Comparison of ENCODE assay signal across 8 mouse cellular contexts in the genomic region with DNA sequence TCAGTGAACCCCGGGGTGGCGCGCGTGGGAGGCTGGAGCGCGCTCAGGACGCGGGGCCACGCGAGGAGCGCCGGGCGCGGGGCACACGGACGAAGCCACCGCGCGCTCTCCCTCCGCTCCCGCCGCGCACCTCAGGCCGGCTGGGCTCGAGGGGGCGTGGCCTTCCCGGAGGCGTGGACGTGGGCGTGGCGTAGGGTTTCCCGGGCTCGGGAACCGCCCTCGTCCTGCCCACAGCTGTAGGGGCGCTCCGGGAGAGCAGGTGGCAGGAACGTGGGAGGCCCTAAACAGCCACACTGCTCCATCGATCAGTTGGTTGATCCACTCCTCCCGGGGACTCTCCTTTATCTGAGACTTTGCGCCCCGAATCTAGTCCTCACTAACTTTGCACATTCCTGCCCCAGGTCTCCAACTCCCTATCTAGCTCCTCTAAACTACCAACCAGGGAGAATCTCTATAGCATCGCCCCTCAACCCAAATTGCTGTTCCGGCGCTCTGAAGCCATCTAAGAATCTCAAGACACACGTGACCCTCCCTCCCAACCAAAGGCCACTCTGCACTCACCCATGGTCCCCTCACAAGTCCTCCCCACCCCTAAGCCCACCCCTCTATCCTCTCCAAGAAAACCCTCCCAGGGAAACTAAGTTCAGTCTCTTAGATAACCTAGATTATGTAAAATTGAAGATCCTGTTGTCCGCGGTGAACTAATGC. TPM values are rescaled to one million over a fixed set of nuclear protein-coding genes. Genes with fewer than 3 reads are reported as not detected.
DNase-seq lines count a peak whose midpoint lies in the region; ATAC-seq and TF ChIP-seq lines count a peak whose summit lies in the region.

A gene (minus strand): TSS at position 115 of the 708 bp plus-strand sequence.

- H3K9me3 ChIP-seq in embryonic facial prominence, embryonic 10.5 days: 0 out of 2 replicates have a peak, but pooled peaks cover 3% of the 10 kb centered on the region
- no peaks in the 10 kb centered on the region for H3K9me3 ChIP-seq in intestine, postnatal 0 days (ENCODE audit: control insufficient read depth)
- H3K9me3 ChIP-seq in liver, embryonic 11.5 days (ENCODE audit: control insufficient read depth, low read length): no peaks in the 10 kb centered on the region
- no peaks in the 10 kb centered on the region for H3K9me3 ChIP-seq in stomach, embryonic 15.5 days

- peak within 1 kb of the TSS; percentile 41 for H3K9ac ChIP-seq in intestine, postnatal 0 days (ENCODE audit: low read depth, low read length)
- peak within 1 kb of the TSS; percentile 70 for H3K9ac ChIP-seq in liver, embryonic 11.5 days (ENCODE audit: low read depth, low read length)
- H3K9ac ChIP-seq in stomach, embryonic 15.5 days: peak within 1 kb of the TSS; percentile 16

- 0 out of 2 replicates have a peak, but pooled peaks have one; percentile 12 for TF ChIP-seq CTCF in intestine, postnatal 0 days (IDR thresholded peaks at IDR 0.05; ENCODE audit: low read depth)

- H3K4me3 ChIP-seq in embryonic facial prominence, embryonic 10.5 days: peak within 1 kb of the TSS; percentile 64
- peak within 1 kb of the TSS; percentile 49 for H3K4me3 ChIP-seq in intestine, postnatal 0 days (ENCODE audit: low read depth, low read length)
- peak within 1 kb of the TSS; percentile 62 for H3K4me3 ChIP-seq in liver, embryonic 11.5 days (ENCODE audit: low read depth, low read length)
- H3K4me3 ChIP-seq in myocyte: no peak within 1 kb of the TSS
- peak within 1 kb of the TSS; percentile 54 for H3K4me3 ChIP-seq in stomach, embryonic 15.5 days (replicated peaks)

- no peak within 1 kb of the TSS for H3ac ChIP-seq in myocyte (ENCODE audit: control insufficient read depth, insufficient read length)

- no peaks in the 10 kb centered on the region for H3K36me3 ChIP-seq in embryonic facial prominence, embryonic 10.5 days (replicated peaks)
- H3K36me3 ChIP-seq in intestine, postnatal 0 days (ENCODE audit: control insufficient read depth, insufficient read depth): no peaks in the 10 kb centered on the region; the same call in 1 of the 2 replicates
- H3K36me3 ChIP-seq in liver, embryonic 11.5 days (ENCODE audit: control insufficient read depth, insufficient read depth, low read length): no peaks in the 10 kb centered on the region
- H3K36me3 ChIP-seq in myocyte (ENCODE audit: control insufficient read depth, insufficient read depth): no peaks in the 10 kb centered on the region
- H3K36me3 ChIP-seq in stomach, embryonic 15.5 days: no peaks in the 10 kb centered on the region

- H3K4me2 ChIP-seq in intestine, postnatal 0 days (replicated peaks; ENCODE audit: low read depth): peak within 1 kb of the TSS; percentile 98
- peak within 1 kb of the TSS; percentile 98 for H3K4me2 ChIP-seq in liver, embryonic 11.5 days
- H3K4me2 ChIP-seq in myocyte (ENCODE audit: low read depth): peak within 1 kb of the TSS; percentile 50
- peak within 1 kb of the TSS; percentile 96 for H3K4me2 ChIP-seq in stomach, embryonic 15.5 days

- H3K27me3 ChIP-seq in embryonic facial prominence, embryonic 10.5 days (replicated peaks; ENCODE audit: low read depth, poor library complexity, severe bottlenecking): peaks cover 90% of the 10 kb centered on the region
- peaks cover 8% of the 10 kb centered on the region; the same call in 1 of the 2 replicates for H3K27me3 ChIP-seq in intestine, postnatal 0 days (replicated peaks; ENCODE audit: control insufficient read depth, insufficient read depth, low read length)
- peaks cover 48% of the 10 kb centered on the region for H3K27me3 ChIP-seq in liver, embryonic 11.5 days (replicated peaks; ENCODE audit: control insufficient read depth, insufficient read depth, low read length)
- peaks cover 39% of the 10 kb centered on the region for H3K27me3 ChIP-seq in myocyte (ENCODE audit: control insufficient read depth, insufficient read depth, insufficient read length)
- peaks cover 36% of the 10 kb centered on the region for H3K27me3 ChIP-seq in stomach, embryonic 15.5 days (replicated peaks)

- under 1% methylated on average over 48 of the region's 48 CpGs for WGBS in embryonic facial prominence, embryonic 10.5 days
- WGBS in intestine, postnatal 0 days: under 1% methylated on average over 37 of the region's 48 CpGs
- 2% methylated on average over 48 of the region's 48 CpGs for WGBS in liver, embryonic 11.5 days
- 1% methylated on average over 48 of the region's 48 CpGs for WGBS in stomach, embryonic 15.5 days

- no peaks in the 10 kb centered on the region for H3K79me2 ChIP-seq in myocyte (ENCODE audit: control insufficient read depth, insufficient read depth)

- peak within 1 kb of the TSS; percentile 77 for H3K27ac ChIP-seq in embryonic facial prominence, embryonic 10.5 days (replicated peaks)
- no peak within 1 kb of the TSS for H3K27ac ChIP-seq in intestine, postnatal 0 days (ENCODE audit: low read depth, low read length)
- H3K27ac ChIP-seq in liver, embryonic 11.5 days (ENCODE audit: low read depth, low read length): peak within 1 kb of the TSS; percentile 77
- peak within 1 kb of the TSS; percentile 51; the same call in 1 of the 2 replicates for H3K27ac ChIP-seq in stomach, embryonic 15.5 days

- DNase-seq in layer of hippocampus, adult 11-12 months (ENCODE audit: low spot score): peak; percentile 73
- no peak for DNase-seq in layer of hippocampus, adult 9-10 months (ENCODE audit: low spot score)
- peak; percentile 90 for DNase-seq in embryonic facial prominence, embryonic 10.5 days (ENCODE audit: low spot score)
- DNase-seq in heart, adult 11 months: peak; percentile 98
- DNase-seq in liver, embryonic 11.5 days (ENCODE audit: low spot score): peak; percentile 87

- peak; percentile 39 for TF ChIP-seq POLR2A in myocyte (IDR thresholded peaks at IDR 0.05; ENCODE audit: insufficient read length, low read depth)

- ATAC-seq in intestine, postnatal 0 days: peak; percentile 72
- ATAC-seq in liver, embryonic 11.5 days (replicated peaks; ENCODE audit: low FRiP score): peak; percentile 72
- ATAC-seq in stomach, embryonic 15.5 days (ENCODE audit: insufficient read depth, low FRiP score, low read depth): peak; percentile 65

- peaks cover 65% of the 10 kb centered on the region for H3K4me1 ChIP-seq in embryonic facial prominence, embryonic 10.5 days
- peaks cover 6% of the 10 kb centered on the region for H3K4me1 ChIP-seq in intestine, postnatal 0 days (replicated peaks; ENCODE audit: control insufficient read depth, insufficient read depth, low read length)
- H3K4me1 ChIP-seq in liver, embryonic 11.5 days (replicated peaks; ENCODE audit: control insufficient read depth, insufficient read depth, low read length): peaks cover 36% of the 10 kb centered on the region
- H3K4me1 ChIP-seq in stomach, embryonic 15.5 days: peaks cover 51% of the 10 kb centered on the region

TF ChIP-seq in myocyte, 11 proteins besides CTCF, POLR2A, EP300 and RAD21:
- TF ChIP-seq E2F4 (IDR thresholded peaks at IDR 0.05; ENCODE audit: insufficient read depth): no peak
- no peak for TF ChIP-seq TCF3 (IDR thresholded peaks at IDR 0.05; ENCODE audit: insufficient read length, low read depth)
- TF ChIP-seq CEBPB (IDR thresholded peaks at IDR 0.05; ENCODE audit: insufficient read depth, poor library complexity, severe bottlenecking): no peak
- TF ChIP-seq USF1 (IDR thresholded peaks at IDR 0.05; ENCODE audit: low read depth): no peak
- TF ChIP-seq TCF12 (IDR thresholded peaks at IDR 0.05; ENCODE audit: insufficient read depth, poor library complexity, severe bottlenecking): no peak
- TF ChIP-seq REST (IDR thresholded peaks at IDR 0.05; ENCODE audit: insufficient read depth, insufficient read length): no peak
- TF ChIP-seq MAX (IDR thresholded peaks at IDR 0.05; ENCODE audit: low read depth): no peak
- no peak for TF ChIP-seq POLR2AphosphoS2 (IDR thresholded peaks at IDR 0.05; ENCODE audit: insufficient read length, low read depth)
- TF ChIP-seq MYOD1 (IDR thresholded peaks at IDR 0.05; ENCODE audit: control insufficient read depth in 1 of 3, insufficient read length in 2 of 3, low read depth in 2 of 3): peak in 2 of 3 experiments; percentile 37 to 59
- peak in 2 of 3 experiments; percentile 44 to 58 for TF ChIP-seq MYOG (IDR thresholded peaks at IDR 0.05; ENCODE audit: control insufficient read depth in 1 of 3, insufficient read depth in 1 of 3, insufficient read length in 2 of 3, low read depth in 2 of 3)
- no peak for TF ChIP-seq SRF (IDR thresholded peaks at IDR 0.05; ENCODE audit: control insufficient read depth, insufficient read length, low read depth)
TF ChIP-seq in myocyte: peak in this region for 2.

RNA-seq across cellular contexts. Expression of the gene that starts here (rescaled TPM):
- polyA plus RNA-seq in embryonic facial prominence, embryonic 10.5 days (2016; fragmentation: Nextera tagmentation; extraction: Ambion mirVana): 4.5 and 4.7 TPM in 2 replicates
- polyA plus RNA-seq in intestine, postnatal 0 days (2015; fragmentation: Nextera tagmentation; extraction: Ambion mirVana): 20.6 and 21.0 TPM in 2 replicates
- polyA plus RNA-seq in liver, embryonic 11.5 days (2014; fragmentation: Nextera tagmentation; extraction: Ambion mirVana): 5.2 and 5.3 TPM in 2 replicates
- 0.78 TPM for polyA plus RNA-seq in myocyte (2012; fragmentation: generic; extraction: Trizol)
- polyA plus RNA-seq in stomach, embryonic 15.5 days (2015; fragmentation: Nextera tagmentation; extraction: Ambion mirVana): 13.3 and 14.7 TPM in 2 replicates

Comparison
In these comparisons a context has a peak if more than half of its experiments do, and no peak if none do; other contexts are left out.
1. H3K9ac ChIP-seq: peak in every context shown above with its lines; median percentile 70 in liver, embryonic 11.5 days; 41 in intestine, postnatal 0 days; 16 in stomach, embryonic 15.5 days.